Mouse (Mus musculus) megakaryocyte, embryonic 14.5 days (primary cell): ENCODE data around the gene Ndc80.

Experiments
- FLI1 ChIP-seq: IDR thresholded peaks from 2 replicates; pipeline ENCODE4 v1.6.1; 2012; ENCODE audit warnings: low read length, inconsistent platforms, mixed read lengths
- GATA1 ChIP-seq: IDR thresholded peaks from 3 replicates; pipeline ENCODE4 v1.6.1; 2012; ENCODE audit warnings: mixed read lengths, low read length, inconsistent platforms, borderline replicate concordance

GRCm38 (mm10) chr17:71548586-71548985, 21.9 kb upstream of the Ndc80 start:
- TF ChIP-seq GATA1 = no peak
- no peak for TF ChIP-seq FLI1
